Comparison of ENCODE assay signal across 30 mouse cellular contexts in genomic region chr1:121224250-121224649, GRCm38 (mm10).
DNase-seq lines count a peak whose midpoint lies in the region; ATAC-seq and TF ChIP-seq lines count a peak whose summit lies in the region.
"Had no signal": no experiment of that assay in that cellular context is flagged by ENCODE, and none has a peak within 500 bp of the region (broad histone marks: within the 10 kb centered on the region; RNA-seq: fewer than 3 reads in every experiment).

No protein-coding gene starts in this region.

- no peaks in the 10 kb centered on the region for H3K27me3 ChIP-seq in forebrain, postnatal 0 days (ENCODE audit: insufficient read depth, low read length)
- H3K27me3 ChIP-seq in forebrain, embryonic 16.5 days (replicated peaks; ENCODE audit: control insufficient read depth, insufficient read depth, low read length), result no peaks in the 10 kb centered on the region
- H3K27me3 ChIP-seq in kidney, embryonic 14.5 days (ENCODE audit: control insufficient read depth, insufficient read depth, low read length), result no peaks in the 10 kb centered on the region
- no peaks in the 10 kb centered on the region; the same call in 1 of the 2 replicates for H3K27me3 ChIP-seq in E14TG2a.4 (ENCODE audit: insufficient read depth, low read length)
- no peaks in the 10 kb centered on the region for H3K27me3 ChIP-seq in hindbrain, postnatal 0 days (ENCODE audit: insufficient read depth, low read length)
- no peaks in the 10 kb centered on the region for H3K27me3 ChIP-seq in liver, postnatal 0 days (ENCODE audit: insufficient read depth, low read length)
- H3K27me3 ChIP-seq: embryonic facial prominence, embryonic 15.5 days; megakaryocyte, embryonic 14.5 days; midbrain, embryonic 13.5 days had no signal

- no peak for DNase-seq in forebrain, postnatal 0 days
- DNase-seq in kidney, postnatal 14 days, result no peak
- peak; percentile 10 for DNase-seq in hindbrain, postnatal 0 days (ENCODE audit: low spot score)
- no peak for DNase-seq in liver, postnatal 0 days
- DNase-seq in urinary bladder, postnatal 36 days (ENCODE audit: low spot score in 2 of 2), result no peak
- DNase-seq: adrenal gland, postnatal 36 days; cerebellum, adult 2 months; cerebellum, postnatal 14 days; gastrocnemius, adult 2 months; gastrocnemius, postnatal 36 days; heart, adult 2 months; heart, postnatal 14 days; kidney, adult 8-10 months; kidney, postnatal 36 days; lung, postnatal 36 days; right cerebral cortex, adult 18-20 months; spleen, adult 18-20 months; thymus, postnatal 14 days had no signal

- no peak overlapping the region for H3K4me3 ChIP-seq in forebrain, postnatal 0 days (ENCODE audit: low read depth, low read length)
- H3K4me3 ChIP-seq in forebrain, embryonic 16.5 days (replicated peaks; ENCODE audit: low read length), result no peak overlapping the region
- no peak overlapping the region for H3K4me3 ChIP-seq in kidney, embryonic 14.5 days (ENCODE audit: low read length)
- H3K4me3 ChIP-seq in E14TG2a.4 (replicated peaks; ENCODE audit: low read length), result peak overlapping the region; percentile 23; the same call in 1 of the 2 replicates
- H3K4me3 ChIP-seq in hindbrain, postnatal 0 days (ENCODE audit: low read length), result no peak overlapping the region
- H3K4me3 ChIP-seq in liver, postnatal 0 days (ENCODE audit: low read depth, low read length), result no peak overlapping the region
- H3K4me3 ChIP-seq: embryonic facial prominence, embryonic 10.5 days; embryonic facial prominence, embryonic 15.5 days; gastrocnemius, adult 2 months; heart, adult 2 months; layer of hippocampus, adult 2 months; limb, embryonic 13.5 days; megakaryocyte, embryonic 14.5 days; midbrain, embryonic 13.5 days had no signal

- H3K9me3 ChIP-seq in forebrain, postnatal 0 days (ENCODE audit: low read length), result no peaks in the 10 kb centered on the region
- H3K9me3 ChIP-seq in forebrain, embryonic 16.5 days (ENCODE audit: control insufficient read depth, low read length), result no peaks in the 10 kb centered on the region
- H3K9me3 ChIP-seq in kidney, embryonic 14.5 days (ENCODE audit: control insufficient read depth, low read length), result no peaks in the 10 kb centered on the region
- H3K9me3 ChIP-seq in E14TG2a.4 (ENCODE audit: low read length), result no peaks in the 10 kb centered on the region
- H3K9me3 ChIP-seq in hindbrain, postnatal 0 days (ENCODE audit: low read length), result no peaks in the 10 kb centered on the region
- no peaks in the 10 kb centered on the region for H3K9me3 ChIP-seq in liver, postnatal 0 days (ENCODE audit: low read length)
- H3K9me3 ChIP-seq: embryonic facial prominence, embryonic 10.5 days; embryonic facial prominence, embryonic 15.5 days; limb, embryonic 13.5 days; megakaryocyte, embryonic 14.5 days; midbrain, embryonic 13.5 days had no signal

- no peak for TF ChIP-seq EP300 in liver, postnatal 0 days (IDR thresholded peaks at IDR 0.05; ENCODE audit: low read depth)

- 0 out of 2 replicates have a peak, but pooled peaks have one; percentile 14 for ATAC-seq in forebrain, postnatal 0 days
- no peak for ATAC-seq in forebrain, embryonic 16.5 days
- peak; percentile 47; the same call in 1 of the 2 replicates for ATAC-seq in kidney, embryonic 14.5 days (ENCODE audit: low FRiP score, low TSS enrichment)
- no peak for ATAC-seq in hindbrain, postnatal 0 days
- no peak for ATAC-seq in liver, postnatal 0 days
- ATAC-seq: forebrain, embryonic 14.5 days; intestine, embryonic 16.5 days; midbrain, embryonic 13.5 days had no signal

- H3K36me3 ChIP-seq in forebrain, postnatal 0 days (ENCODE audit: insufficient read depth), result no peaks in the 10 kb centered on the region
- no peaks in the 10 kb centered on the region for H3K36me3 ChIP-seq in forebrain, embryonic 16.5 days (ENCODE audit: control insufficient read depth, insufficient read depth)
- H3K36me3 ChIP-seq in kidney, embryonic 14.5 days (ENCODE audit: control insufficient read depth, insufficient read depth, low read length), result no peaks in the 10 kb centered on the region
- H3K36me3 ChIP-seq in E14TG2a.4 (ENCODE audit: insufficient read depth, low read length), result no peaks in the 10 kb centered on the region
- no peaks in the 10 kb centered on the region for H3K36me3 ChIP-seq in hindbrain, postnatal 0 days (ENCODE audit: insufficient read depth, low read length)
- H3K36me3 ChIP-seq in liver, postnatal 0 days (replicated peaks; ENCODE audit: insufficient read depth, low read length), result no peaks in the 10 kb centered on the region
- H3K36me3 ChIP-seq: embryonic facial prominence, embryonic 10.5 days; embryonic facial prominence, embryonic 15.5 days; limb, embryonic 13.5 days; midbrain, embryonic 13.5 days had no signal

- H3K9ac ChIP-seq in forebrain, postnatal 0 days, result no peak overlapping the region
- H3K9ac ChIP-seq in forebrain, embryonic 16.5 days (replicated peaks; ENCODE audit: low read depth, low read length), result no peak overlapping the region
- H3K9ac ChIP-seq in kidney, embryonic 14.5 days (ENCODE audit: low read depth, low read length), result no peak overlapping the region
- no peak overlapping the region for H3K9ac ChIP-seq in hindbrain, postnatal 0 days (replicated peaks; ENCODE audit: low read length)
- no peak overlapping the region for H3K9ac ChIP-seq in liver, postnatal 0 days (replicated peaks)
- H3K9ac ChIP-seq: embryonic facial prominence, embryonic 15.5 days; limb, embryonic 13.5 days; midbrain, embryonic 13.5 days had no signal

- no peaks in the 10 kb centered on the region for H3K4me1 ChIP-seq in forebrain, postnatal 0 days (ENCODE audit: insufficient read depth)
- no peaks in the 10 kb centered on the region for H3K4me1 ChIP-seq in forebrain, embryonic 16.5 days (replicated peaks; ENCODE audit: control insufficient read depth, insufficient read depth, low read length)
- H3K4me1 ChIP-seq in kidney, embryonic 14.5 days (ENCODE audit: control insufficient read depth, insufficient read depth, low read length), result no peaks in the 10 kb centered on the region
- H3K4me1 ChIP-seq in E14TG2a.4 (replicated peaks; ENCODE audit: low read depth, low read length), result no peaks in the 10 kb centered on the region
- H3K4me1 ChIP-seq in hindbrain, postnatal 0 days (ENCODE audit: insufficient read depth, low read length), result no peaks in the 10 kb centered on the region
- H3K4me1 ChIP-seq in liver, postnatal 0 days (ENCODE audit: insufficient read depth), result no peaks in the 10 kb centered on the region
- H3K4me1 ChIP-seq: embryonic facial prominence, embryonic 10.5 days; embryonic facial prominence, embryonic 15.5 days; limb, embryonic 13.5 days; megakaryocyte, embryonic 14.5 days had no signal

- WGBS in forebrain, postnatal 0 days, result 78% methylated on average over 11 of the region's 11 CpGs
- WGBS in forebrain, embryonic 16.5 days, result 85% methylated on average over 11 of the region's 11 CpGs
- WGBS in kidney, embryonic 14.5 days, result 54% methylated on average over 11 of the region's 11 CpGs
- 71% methylated on average over 11 of the region's 11 CpGs for WGBS in hindbrain, postnatal 0 days
- 78% methylated on average over 11 of the region's 11 CpGs for WGBS in liver, postnatal 0 days (ENCODE audit: insufficient replicate concordance)

- H3K4me2 ChIP-seq in forebrain, postnatal 0 days (ENCODE audit: low read depth), result no peak overlapping the region
- H3K4me2 ChIP-seq in forebrain, embryonic 16.5 days (ENCODE audit: low read length), result no peak overlapping the region
- H3K4me2 ChIP-seq in kidney, embryonic 14.5 days (replicated peaks; ENCODE audit: low read depth, low read length), result no peak overlapping the region
- H3K4me2 ChIP-seq in hindbrain, postnatal 0 days (ENCODE audit: low read depth, low read length), result no peak overlapping the region
- no peak overlapping the region for H3K4me2 ChIP-seq in liver, postnatal 0 days (ENCODE audit: low read depth, low read length)
- H3K4me2 ChIP-seq: embryonic facial prominence, embryonic 15.5 days; limb, embryonic 13.5 days; liver, embryonic 11.5 days; midbrain, embryonic 13.5 days had no signal

- TF ChIP-seq CTCF in forebrain, postnatal 0 days (IDR thresholded peaks at IDR 0.05; ENCODE audit: low read depth), result no peak
- no peak for TF ChIP-seq CTCF in E14TG2a.4 (conservative IDR thresholded peaks at IDR 0.05; ENCODE audit: low read length)
- TF ChIP-seq CTCF in hindbrain, postnatal 0 days (IDR thresholded peaks at IDR 0.05; ENCODE audit: low read depth), result no peak
- TF ChIP-seq CTCF in liver, postnatal 0 days (IDR thresholded peaks at IDR 0.05; ENCODE audit: low read depth), result no peak

- no peak overlapping the region for H3K27ac ChIP-seq in forebrain, postnatal 0 days (ENCODE audit: low read depth, low read length)
- H3K27ac ChIP-seq in forebrain, embryonic 16.5 days (ENCODE audit: low read length), result no peak overlapping the region
- no peak overlapping the region for H3K27ac ChIP-seq in kidney, embryonic 14.5 days (ENCODE audit: low read depth, low read length)
- no peak overlapping the region for H3K27ac ChIP-seq in hindbrain, postnatal 0 days
- H3K27ac ChIP-seq in liver, postnatal 0 days (ENCODE audit: low read depth), result no peak overlapping the region
- H3K27ac ChIP-seq: embryonic facial prominence, embryonic 10.5 days; embryonic facial prominence, embryonic 15.5 days; gastrocnemius, adult 2 months; heart, adult 2 months; layer of hippocampus, adult 2 months; limb, embryonic 13.5 days; midbrain, embryonic 13.5 days had no signal

Comparison
In these comparisons a context has a peak if more than half of its experiments do, and no peak if none do; other contexts are left out.
1. ATAC-seq: peak in forebrain, postnatal 0 days (single experiment) and kidney, embryonic 14.5 days (single experiment); none in forebrain, embryonic 16.5 days (single experiment), hindbrain, postnatal 0 days (single experiment) and liver, postnatal 0 days (single experiment).